Mouse (Mus musculus): Measurements from ENCODE around the gene Kif1c.

Kif1c gene

GRCm38 (mm10) chr11:70699051-70699450, 1.3 kb upstream of the Kif1c start:
- peak in 1 of 2 experiments; percentile 21 for DNase-seq

DNA sequence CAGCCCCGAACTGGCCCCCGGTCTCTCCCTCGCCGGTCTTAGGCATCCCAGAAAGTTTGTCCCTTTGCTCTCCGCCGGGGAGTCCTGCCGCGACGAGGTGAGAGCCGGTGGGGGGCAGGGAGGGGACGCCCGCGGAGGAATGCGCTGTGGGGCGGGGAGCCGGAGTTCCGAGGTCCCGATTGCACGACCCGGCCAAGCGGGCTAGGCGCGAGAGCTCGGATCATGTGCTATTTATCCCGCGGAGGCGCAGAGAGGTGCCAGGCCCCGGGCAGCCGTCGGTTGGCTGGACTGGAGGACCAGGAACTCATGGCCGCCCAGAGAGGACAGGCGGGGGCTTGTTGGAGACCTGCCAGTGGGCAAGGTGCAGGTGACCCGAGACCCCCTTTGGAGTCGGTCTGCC, 265 bp downstream of the Kif1c start:
- peak; percentile 85 to 93 for DNase-seq

GRCm38 (mm10) chr11:70701221-70701955, 1.0 kb downstream of the Kif1c start:
- peak; percentile 24 to 59 for DNase-seq

GRCm38 (mm10) chr11:70701984-70702733, 1.8 kb downstream of the Kif1c start:
- peak in 1 of 2 experiments; percentile 28 for DNase-seq

DNA sequence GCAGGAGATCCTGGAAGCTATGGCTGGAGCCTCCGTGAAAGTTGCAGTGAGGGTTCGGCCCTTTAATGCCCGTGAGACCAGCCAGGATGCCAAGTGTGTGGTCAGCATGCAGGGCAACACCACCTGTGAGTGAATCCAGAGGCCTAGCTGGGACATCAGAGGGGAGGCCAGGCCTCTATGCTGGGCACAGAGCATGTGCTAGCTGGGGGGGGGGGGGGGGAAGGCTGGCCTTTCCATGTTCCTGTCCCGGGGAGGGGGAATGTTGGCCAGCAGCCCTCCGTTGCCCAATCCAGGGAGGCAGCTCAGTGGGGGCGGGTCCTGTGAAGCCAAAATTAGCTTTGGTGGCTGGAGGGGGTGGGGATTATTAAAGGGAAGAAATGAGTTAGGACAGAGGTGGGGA, 2.4 kb downstream of the Kif1c start:
- peak in 1 of 2 experiments; percentile 50 for DNase-seq

DNA sequence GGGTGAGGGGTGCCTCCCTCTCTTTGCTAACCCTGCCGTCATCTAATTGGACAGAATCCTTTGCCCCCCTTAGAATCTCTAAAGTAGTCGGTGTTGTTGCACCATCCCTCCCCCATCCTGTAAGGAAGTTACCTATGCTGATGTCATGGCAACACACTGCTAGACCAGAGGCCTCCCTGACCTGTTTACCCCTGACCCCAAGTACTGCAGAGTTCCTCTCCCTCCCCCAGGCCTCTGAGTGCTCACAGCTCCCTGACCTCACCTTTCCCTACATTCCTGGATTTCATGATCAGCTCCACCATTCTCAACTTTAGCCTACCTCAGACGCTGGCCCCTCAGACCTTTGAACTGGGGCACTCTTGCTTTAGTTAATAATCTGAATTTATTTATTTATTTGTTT, 5.8 kb downstream of the Kif1c start:
- DNase-seq = peak in 1 of 2 experiments; percentile 34

DNA sequence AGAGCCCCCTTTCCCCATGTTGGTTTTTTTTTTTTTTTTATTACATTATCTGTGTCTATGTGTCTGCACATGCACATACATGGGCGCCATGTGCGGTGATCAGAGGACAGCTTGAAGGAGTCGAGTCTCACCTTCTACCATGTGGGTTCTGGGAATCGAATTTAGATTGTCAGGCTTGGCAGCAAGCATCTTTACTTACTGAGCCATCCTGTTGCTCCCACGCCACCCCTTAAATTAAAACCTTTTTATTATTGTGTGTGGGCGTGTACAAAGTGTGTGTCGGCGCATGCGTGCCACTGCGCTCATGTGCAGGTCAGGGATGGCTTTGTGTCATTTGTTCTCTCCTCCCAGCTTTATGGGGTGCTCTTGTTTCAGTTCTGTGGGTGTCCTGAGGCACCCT, 10.7 kb downstream of the Kif1c start:
- DNase-seq = no peak

- DNase-seq = no peak
Observed at GRCm38 (mm10) chr11:70713222-70713621, 12.9 kb downstream of the Kif1c start.

DNA sequence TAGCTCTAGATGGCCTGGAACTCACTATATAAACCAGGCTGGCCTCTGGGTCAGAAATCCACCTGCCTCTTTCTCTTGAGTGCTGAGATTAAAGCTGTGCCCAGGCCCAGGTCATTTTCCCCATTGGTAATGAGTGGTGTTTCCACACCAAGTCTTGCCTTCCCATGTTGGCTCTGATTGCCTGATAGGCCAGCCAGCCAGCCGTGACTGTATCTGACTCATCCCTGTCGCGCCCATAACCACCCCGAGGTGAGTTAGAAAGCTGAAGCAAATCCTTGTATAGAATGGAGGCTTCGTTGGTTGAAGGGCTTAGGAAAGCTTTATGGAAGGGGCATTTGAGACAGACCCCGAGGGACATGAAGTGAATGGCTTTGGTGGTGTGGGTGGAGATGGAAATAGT, 15.5 kb downstream of the Kif1c start:
- no peak for DNase-seq

DNA sequence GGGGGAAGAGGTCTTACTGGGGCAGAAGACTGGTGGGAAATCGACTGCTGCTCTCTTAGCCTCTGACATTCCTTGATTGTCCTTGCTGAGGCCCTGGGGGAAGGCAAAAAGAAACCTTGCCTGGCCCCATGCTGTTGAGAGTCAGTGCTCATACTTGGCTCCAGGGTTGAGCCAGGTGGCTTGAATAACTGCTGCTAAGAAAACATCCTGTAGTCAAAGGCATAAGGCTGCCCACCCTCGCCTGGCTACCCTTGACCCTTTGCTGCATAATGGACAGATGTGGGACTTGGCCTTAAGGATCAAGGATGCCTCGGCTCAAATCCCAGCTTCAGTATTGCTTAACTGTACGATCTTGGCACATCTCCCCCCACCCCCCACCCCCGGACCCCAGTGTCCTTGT, 18.1 kb downstream of the Kif1c start:
- DNase-seq = no peak

DNA sequence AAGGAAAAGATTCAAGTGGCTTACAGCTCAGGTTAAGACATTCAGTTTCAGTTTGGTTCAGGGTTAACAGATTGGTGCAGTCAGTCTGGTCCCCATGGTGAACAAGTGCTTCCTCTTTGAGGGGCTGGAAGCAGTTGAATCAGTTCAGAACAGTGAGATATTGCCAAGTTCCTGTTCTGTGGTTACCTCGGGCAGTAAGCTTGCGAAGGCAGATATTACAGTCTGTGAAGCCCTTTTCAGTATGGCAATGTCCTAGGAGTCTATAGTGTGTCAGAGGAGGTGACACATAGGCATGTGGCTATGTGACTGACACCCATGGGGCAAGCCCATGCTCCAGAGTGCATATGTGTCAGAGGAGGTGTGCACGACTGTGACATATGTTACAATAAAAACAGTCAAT, 20.2 kb downstream of the Kif1c start:
- peak in 1 of 2 experiments; percentile 13 for DNase-seq

DNA sequence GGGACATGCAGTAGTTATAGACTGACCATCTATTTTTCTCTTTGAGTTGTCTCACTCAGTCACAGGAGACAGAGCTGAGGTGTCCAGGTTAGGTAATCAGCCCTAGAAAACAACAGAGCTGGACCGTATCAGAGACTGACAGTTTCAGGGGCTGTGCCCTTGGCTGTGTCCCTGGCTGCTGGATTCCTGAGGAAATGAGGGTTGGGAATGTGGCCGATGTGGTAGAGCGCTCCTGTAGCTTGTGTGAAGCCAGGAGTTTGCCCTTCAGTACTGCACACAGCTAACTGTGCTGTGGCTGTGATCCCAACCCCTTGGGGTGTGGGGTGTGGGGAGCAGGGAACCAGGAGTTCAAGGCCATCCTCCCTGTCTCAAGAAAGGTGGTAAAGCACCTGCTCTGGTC, 20.7 kb downstream of the Kif1c start:
- peak in 1 of 2 experiments; percentile 42 for DNase-seq

GRCm38 (mm10) chr11:70724706-70725105, 24.4 kb downstream of the Kif1c start:
- DNase-seq = peak; percentile 49 to 62

GRCm38 (mm10) chr11:70726585-70726984, 26.2 kb downstream of the Kif1c start:
- DNase-seq = no peak

DNA sequence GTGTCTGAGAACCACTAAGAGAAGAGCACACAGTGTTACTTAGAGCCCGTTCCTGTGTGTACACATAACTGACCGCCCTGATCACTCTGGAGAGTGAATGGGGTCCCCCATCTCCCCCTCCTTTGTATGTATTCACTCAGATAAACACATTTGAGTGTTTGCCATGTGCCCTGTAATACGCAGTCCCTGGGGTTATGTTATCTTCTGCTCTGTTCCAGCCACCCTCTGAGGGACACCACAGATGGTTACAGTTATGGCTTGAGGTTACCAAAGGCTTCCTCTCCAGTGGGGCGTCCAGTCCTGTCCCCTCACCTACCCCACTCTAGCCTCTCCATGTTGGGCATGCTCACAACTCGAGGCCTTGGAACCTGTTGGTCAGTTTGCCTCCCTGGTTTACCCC, 27.0 kb downstream of the Kif1c start:
- DNase-seq = no peak

DNA sequence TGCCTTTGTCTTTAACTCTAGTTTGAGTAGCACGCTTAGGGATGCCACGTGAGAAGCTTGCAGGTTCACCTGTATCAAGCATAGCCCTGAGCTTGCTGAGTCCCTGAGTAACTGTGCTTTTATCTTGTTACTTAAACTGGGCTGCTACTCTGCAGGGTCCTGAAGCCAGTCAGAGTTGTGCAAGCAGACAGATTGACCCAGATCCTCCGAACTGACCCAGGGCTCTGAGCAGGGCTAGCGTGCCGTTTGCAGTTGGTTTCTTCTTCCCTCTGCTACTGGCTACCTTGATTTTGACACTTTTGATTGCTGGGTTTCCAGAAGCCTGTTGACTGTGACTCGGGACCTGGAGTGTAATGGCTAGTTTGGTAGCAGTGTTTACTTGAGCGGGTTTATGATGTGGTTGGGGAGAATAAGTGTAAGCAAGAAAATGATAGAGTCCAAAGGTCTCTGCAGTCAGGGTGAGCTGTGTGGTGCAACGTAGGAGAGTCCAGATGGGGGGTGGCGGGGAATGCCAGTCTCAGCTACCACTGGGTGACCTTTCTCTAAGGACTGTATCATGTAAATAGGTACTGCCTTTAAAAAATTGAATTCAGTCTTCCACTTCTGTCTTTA, 30.2 kb downstream of the Kif1c start:
- DNase-seq = peak; percentile 68 to 81

DNA sequence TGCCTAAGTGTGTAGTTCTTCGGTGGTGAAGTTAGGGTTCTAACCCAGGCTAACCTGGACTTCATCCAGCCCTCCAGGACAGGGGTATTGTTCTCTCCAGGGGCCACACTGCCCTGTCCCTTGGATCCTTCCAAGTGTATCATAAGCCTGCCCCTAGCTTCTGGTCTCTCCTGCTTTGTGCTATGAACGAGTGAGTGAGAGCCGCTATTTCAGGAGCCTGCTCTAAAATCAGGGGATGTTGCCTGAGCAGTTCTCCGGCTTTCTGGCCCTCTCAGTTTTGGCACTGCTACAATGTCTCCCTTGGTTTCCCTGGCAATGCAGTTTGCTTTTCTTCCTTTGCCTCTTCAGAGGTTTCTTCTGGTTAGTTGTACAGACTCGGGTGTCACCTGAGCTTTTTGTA, 30.8 kb downstream of the Kif1c start:
- peak in 1 of 2 experiments; percentile 29 for DNase-seq

DNA sequence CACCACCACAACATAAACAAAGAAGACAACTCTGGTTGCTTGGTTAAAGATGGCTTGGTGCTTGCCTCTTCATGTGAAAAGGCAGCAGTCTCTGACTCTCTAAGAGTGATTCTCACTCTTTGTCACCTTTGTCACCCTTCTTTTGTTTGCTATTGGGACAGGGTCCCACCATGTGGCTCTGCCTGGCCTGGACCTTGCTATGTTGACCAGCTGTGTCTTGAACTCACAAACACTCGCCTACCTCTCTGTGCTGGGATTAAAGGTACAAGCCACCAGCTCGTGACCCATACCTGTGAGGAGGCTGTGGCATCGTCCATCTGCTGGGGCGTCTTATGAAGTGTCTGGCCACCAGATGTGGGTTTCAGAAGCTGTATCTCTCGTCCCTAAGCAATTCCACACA, 32.9 kb downstream of the Kif1c start:
- no peak for DNase-seq

DNA sequence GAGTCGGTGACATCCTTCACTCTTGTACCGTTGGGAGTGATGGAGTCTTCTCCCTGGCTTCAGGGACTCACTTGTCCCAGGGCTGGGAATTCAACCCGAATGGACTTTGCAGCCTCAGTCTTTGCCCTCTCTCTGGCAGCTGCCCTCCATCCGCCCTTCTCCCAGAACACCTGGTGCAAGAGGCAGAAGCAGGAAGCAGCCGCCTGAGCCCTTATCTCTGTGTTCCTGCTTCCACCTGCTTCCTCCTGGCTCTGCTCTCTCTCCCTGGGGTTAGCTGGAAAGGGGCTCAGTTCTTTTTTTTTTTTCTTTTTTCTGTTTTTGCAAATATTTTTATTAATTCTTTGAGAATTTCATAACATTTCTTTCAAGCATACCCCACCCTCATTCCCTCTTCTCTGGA, 37.4 kb downstream of the Kif1c start:
- DNase-seq = peak; percentile 17 to 55

GRCm38 (mm10) chr11:70741603-70742002, 41.3 kb downstream of the Kif1c start:
- DNase-seq = no peak

DNA sequence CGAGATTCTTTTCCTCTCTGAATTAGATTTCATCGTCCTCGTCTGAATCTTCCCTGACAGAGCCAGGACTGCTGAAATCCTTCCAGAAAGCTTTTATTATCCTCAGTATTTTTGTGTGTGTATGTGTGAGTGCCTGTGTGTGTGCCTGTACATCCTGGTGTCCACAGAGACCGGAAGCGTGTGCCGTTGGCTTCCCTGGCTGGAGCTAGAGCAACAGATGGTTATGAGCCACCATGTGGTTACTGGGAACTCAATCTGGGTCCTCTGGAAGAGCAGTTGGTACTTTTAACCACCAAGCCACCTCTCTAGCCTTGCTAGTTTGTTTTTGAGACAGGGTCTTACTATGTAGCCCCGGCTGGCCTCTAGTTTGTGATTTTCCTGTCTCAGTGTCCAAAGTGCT, 41.8 kb downstream of the Kif1c start:
- no peak for DNase-seq

DNA sequence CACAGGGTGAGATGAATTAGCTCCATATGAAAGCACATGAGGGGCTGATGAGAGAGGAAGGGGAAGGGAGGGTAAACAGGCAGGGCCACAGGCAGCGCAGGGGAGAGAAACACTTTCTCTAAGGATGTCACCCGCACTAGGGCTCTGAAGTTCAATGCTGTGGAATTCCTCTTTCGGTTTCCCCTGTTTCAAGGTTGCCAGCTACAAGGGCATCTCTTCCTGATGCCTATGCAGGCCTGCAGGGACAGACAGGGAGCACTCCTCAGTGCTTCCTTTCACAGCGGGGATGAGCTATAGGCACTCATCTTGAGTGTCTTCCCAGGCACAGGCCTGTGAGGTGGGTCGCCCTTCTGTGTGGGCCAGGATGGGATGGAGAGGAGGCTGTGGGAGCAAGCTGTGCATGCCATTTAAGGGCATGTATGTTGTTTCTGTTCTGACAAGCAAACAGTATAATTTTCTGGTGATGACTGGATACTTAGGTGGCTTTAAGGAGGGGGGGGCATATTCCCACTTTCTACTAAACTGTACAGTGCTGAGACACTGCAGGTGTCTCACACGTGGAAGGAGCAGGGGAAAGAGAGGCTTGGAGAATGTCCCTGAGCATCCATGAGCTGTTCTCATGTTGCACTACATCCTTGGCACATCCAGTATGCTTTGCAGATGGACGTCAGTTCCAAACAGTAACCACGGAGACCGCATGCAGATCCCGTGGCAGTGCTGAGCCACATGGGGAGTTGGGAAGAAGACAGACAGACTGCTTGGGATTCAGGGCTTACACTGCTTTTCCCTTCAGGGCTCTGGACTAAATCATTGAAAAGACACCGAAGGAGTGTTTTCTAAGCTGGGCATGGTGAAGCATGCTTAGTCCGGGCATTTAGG, 42.5 kb downstream of the Kif1c start:
- DNase-seq = no peak

DNA sequence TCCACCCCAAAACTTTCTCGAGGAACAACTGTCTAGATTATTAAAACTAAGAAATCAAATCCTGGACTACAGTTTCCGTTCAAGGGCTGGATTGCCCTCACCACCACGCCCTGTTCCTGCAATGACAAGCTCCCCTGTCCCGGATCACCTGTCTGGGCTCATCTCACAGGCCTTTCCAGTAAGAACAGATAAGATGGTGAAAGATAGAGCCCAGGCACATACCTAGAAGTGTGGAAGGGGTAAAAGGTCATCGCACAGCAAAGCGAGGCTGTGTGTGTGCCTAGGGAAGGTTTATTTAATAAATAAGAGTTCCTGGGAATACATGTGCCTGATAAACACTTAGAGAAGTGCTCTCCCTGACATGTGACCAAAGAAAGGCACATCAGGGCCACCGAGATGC, 45.3 kb downstream of the Kif1c start:
- DNase-seq = no peak
